Mouse (Mus musculus): ENCODE data around the gene Nufip1.
"Not testable (repeated sequence)": the region's sequence is repeated elsewhere in the genome, so short reads cannot be mapped to it uniquely, and the experiment has no call there.

The Nufip1 gene

DNA sequence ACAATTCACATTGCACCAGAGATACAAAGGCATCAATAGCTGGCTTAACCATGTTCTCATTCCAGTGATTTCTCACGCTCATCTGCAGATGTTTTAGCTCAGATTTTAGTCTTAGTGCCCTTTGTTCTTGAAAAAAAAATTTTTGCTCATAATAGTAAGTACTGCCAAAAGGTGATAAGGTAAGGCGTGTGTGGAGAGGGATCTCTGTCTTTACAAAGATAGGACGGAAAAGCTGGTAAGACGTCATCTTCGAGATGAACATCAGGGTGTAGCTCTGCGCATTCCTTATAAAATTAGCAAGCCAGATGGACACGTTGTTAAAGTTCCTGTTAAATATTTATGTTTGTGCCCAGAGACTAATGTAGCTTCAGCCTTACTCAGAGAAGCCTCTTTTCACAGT lies 35.2 kb downstream of the Nufip1 start:
- DNase-seq = no peak

DNA sequence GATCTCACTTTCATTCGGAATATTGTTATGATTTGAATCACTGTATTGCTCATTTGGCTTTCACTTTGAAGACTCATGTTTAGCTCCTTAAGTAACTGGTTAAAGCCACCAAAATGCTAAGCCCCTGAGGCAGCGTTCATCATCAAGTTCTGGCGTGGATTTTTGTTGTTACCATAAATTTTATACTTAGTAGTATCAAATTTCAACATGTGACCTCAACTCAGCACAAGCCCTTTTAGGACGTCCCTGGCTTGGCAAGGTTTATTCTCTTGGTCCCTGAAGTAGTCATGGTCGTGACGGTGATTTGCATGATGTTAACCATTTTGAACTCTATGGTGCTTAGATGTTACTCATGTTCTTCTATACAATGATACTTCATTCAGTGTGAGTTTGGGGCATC lies 36.4 kb downstream of the Nufip1 start:
- no peak for DNase-seq

DNA sequence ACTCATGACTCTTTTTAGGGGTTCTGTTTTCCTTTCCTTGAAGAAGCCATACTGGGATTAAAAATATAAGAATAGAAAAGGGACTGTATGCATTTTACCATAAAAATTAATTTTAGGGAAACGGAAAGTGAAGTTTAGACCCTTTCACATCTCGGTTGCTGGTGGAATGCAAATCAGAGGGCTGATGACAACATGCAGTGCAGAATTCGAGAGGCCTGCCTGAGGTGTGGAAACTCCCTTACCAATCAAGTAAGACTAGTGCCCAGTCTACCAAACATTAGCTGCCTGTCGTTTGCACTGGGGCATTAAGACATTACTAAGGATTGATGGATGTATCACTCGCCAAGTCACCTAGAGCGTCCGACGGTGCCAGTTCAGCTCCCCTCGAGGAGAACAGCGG lies 37.6 kb downstream of the Nufip1 start:
- no peak for DNase-seq

DNA sequence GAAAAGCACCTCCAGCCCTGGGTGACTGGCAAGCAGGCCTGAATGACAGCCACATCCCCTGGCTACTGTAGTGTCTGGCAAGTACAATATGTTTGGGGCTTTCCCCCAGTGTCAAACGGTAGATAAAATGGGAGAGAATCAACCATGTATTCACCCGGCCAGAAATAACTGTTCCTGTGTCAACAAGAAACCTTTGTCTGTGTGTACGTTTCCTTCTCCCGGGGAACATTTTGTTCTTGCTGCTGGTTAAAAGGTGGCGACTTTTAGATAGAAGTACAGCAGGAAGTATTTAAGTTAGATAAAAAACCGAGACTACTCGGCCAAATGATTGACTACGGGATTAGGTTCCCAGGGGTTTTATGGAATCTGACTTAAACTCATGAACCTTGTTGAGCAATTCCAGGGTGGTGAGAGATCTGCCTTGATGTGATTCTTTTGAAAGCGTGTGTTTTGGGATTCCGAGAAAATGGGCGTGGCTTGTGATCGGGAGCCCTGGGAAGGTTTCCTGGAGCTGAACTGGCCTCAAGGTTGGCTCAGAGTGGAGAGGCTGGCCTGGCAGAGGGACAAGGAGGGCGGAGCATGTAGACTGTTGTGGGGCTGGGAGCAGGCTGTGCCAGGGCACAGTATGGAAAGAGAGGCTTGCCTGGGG lies 39.0 kb downstream of the Nufip1 start:
- peak; percentile 49 for DNase-seq

DNA sequence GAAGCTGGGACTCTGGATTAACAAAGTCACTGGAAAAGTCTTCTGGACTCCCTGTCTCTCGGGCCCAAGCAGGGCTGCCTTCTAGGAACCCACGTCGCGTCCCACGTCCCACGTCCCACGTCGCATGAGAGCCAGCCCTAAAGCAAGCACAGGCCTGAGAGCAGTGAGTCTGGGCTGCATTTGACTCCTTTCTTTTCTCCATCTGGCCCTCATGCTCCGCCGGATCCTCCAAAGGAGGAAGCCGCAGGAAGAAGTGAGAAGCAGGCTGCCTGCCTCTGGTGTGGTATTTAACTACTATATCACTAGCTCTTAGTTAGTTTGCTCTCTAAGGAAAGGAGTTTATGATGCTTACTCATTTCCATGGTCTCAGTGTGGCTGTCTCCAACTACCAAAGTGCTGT lies 39.8 kb downstream of the Nufip1 start:
- DNase-seq = no peak

DNA sequence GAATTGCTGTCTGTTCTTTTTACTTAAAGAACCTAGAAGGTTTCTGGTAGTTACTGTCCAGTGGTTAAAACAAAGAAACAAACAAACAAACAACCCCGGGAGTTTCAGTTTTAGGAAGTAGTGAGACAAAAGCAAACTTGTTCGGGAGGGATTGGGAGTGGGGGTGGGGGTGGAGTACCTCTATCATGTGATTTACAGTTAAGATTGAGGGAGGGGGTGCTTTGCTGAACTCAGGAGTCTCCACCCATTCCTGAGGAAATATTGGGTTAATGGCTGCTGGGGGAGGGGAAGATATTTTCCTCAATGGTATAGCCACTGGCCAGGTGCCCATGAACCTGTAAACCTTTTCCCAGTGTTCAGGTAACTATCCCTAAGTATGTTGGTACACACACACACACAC lies 40.3 kb downstream of the Nufip1 start:
- no peak for DNase-seq

DNA sequence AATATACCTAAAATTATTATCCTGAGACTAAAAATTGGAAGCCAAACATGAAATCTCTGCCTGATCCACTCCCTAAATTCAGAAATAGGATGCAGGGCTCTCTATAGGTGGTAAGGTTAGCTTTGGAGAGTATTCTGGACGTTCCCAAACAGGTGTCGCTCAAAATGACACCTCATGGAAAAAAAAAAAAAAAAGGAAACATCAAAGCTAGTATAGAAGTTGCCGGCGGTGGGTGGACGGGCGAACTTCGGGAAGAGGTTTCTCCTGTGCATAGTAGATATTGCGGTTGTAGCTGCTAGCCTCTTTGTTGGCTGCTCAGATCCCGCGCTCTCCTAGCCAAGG lies 41.1 kb downstream of the Nufip1 start:
- no peak for DNase-seq

DNA sequence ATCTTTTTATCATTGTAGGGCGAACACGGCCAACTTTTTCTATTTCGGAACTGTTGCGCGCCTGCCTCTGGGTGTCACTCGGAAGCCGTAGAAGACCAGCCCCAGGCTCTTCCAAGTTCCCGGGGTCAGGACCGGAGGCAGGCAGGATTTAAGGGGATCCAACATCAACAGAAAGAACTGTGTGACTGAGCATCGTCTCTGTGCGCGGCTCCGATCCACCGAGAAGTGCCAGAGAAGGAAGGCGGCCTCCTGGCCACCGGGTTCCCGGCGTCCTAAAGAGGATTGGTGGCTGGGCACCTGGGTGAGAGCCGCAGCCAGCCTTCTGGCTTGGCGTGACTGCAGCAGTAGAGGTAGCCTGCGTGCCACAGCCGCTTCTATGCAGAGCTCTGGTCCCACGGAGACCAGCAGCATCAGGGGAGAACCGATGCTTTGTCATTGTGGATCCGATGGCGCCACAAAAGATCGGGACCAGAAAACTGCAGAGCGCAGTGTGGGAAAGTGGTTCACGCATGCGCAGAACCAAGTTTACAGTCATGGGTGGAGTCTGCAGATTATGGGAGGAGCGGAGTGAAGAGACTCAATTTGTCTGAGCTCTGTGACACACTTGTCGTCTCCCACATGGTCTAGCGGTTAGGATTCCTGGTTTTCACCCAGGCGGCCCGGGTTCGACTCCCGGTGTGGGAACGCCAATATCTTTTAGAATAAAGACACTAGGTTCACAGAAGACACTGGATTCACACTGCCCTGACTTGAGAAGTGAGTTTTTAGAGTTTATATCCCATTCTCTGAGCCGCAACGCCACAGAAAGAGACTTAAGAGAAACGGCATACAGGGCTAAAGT lies 41.7 kb downstream of the Nufip1 start:
- peak; percentile 94 for DNase-seq

DNA sequence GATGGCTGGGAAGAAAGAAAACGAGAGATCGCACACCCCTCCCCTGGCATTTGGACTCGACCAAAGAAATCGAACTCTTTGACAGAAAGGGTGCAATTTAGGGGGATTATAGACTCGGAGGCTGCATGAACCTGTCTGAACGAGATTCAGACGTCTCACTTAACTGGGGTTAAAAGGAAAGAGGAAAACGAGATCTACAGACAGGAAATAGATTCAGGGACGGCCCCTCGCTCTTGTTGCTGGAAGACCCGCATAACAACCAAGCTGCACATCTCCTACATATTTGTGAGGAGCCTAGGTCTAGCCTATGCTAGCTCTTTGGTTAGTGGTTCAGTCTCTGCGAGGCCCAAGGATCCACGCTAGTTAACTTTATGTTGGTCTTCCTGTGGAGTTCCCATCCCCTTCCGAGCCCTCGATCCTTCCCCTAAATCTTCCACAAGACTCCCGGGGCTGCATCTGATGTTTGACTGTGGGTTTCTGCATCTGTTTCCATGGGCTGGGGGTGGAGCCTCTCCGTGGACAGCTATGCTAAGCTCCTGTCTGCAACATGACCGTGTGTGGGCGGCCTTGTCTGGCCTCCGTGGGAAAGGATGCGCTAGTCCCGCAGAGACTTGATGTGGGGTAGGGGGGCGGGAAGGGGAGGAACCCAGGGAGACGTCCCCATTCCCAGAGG lies 42.4 kb downstream of the Nufip1 start:
- DNase-seq = peak; percentile 38

DNA sequence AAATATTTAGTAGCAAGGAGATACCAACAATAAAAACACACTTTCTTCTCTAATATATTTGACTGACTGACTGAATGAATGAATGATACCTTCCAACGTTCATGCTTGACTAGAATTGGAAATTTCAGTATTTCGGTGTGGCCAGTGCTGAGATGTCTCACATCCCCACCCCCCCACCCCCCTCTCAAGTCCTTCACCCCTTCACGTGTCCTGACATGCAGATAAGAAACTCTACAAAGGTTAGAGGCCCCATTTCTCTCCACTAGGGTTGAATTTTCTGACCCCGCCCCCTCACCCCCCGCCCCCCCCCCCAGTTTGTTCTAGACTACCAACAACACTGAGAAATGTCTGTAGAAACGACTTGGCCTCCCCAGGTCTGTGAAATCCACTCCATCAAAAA lies 43.1 kb downstream of the Nufip1 start:
- DNase-seq = no peak

DNA sequence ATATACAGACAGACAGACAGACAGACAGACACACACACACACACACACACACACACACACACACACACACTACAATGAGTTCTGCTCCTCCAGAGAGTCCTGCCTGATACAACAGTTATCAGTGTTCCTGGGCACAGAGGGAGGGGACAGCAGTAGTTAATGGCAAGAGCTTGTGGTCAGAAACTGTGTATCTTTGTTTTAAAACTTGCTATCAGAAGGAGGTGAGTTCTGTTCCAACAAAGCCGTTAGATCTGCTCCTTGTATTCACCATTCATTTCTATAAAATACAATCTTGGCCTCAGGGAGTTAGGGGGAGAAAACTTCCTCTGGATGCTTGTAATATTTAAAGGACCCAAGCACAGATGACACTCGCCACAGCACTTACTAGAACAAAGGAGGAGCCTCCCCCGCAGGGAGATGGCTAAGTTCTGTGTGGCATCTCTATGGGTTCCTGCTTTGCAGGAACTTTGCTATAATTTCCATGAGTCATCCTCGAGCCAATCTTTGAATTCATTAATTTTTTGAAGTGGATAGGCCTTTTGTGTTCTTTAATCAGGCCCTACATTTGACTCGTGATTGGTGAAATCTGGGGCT lies 47.6 kb downstream of the Nufip1 start:
- DNase-seq = no peak

DNA sequence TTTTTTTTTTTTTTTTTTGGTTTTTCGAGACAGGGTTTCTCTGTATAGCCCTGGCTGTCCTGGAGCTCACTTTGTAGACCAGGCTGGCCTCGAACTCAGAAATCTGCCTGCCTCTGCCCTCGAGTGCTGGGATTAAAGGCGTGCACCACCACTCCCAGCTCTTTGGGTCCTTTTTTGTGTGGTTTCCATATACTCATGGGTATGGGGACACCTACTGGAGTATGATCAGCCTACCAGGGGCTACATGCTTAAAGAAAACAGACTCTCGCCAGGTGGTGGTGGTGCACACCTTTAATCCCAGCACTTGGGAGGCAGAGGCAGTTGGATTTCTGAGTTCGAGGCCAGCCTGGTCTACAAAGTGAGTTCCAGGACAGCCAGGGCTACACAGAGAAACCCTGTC lies 49.9 kb downstream of the Nufip1 start:
- not testable (repeated sequence) for DNase-seq

DNA sequence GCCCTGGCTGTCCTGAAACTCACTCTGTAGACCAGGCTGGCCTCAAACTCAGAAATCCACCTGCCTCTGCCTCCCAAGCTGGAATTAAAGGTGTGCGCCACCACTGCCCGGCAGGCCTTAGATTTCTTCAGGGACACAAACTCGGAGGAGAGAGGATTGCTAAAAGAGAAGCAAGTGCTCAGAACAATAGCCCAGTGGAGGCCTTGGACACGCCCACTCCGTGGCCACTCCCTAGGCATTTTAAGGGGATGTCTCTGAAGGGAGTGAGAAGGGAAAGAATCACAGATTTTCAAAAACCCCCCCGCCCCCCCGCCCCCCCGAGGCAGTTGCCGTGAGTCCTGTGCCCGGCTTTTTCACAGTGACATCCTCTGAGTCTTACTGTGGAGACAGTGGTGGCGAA lies 53.5 kb downstream of the Nufip1 start:
- no peak for DNase-seq

DNA sequence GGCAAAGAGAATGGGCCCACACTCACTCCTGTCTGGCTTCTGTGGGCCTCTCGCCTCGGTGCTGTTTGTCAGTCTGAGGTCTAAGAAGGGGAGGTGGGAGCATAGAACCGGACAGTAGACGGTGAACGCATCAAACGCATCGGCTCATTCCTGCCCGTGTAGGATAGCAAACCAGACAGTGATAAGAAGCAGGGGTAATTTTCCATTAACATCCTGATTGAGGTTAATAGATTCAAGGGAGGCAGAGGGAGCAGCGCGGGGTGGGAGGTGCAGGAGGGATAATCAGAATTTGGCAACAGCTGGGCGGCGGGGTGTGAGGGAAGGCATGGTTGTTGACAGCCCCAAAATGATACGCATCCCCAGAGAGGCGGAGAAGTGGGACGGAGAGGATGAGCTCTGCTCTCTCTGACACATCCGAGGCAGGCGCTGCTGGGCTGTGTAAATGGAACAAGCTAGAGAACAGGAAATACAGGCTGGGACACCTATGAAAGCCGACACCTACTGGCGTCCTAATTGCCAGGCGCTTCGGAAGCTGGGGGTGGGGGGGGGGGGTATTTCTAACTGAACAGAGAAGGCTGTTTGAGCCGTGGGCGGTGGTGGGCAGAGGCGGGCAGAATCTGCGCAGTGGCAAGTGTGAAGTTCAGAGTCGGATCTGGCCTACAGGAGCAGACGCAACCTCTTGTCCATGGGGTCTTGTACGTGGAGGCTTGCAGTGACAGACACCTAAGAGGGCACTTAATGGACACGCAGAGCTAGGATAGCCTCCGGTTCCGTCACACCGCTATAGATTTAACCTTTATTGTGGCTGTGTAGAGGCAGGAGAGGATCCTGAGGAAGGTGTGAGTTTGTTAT lies 54.4 kb downstream of the Nufip1 start:
- DNase-seq = no peak

DNA sequence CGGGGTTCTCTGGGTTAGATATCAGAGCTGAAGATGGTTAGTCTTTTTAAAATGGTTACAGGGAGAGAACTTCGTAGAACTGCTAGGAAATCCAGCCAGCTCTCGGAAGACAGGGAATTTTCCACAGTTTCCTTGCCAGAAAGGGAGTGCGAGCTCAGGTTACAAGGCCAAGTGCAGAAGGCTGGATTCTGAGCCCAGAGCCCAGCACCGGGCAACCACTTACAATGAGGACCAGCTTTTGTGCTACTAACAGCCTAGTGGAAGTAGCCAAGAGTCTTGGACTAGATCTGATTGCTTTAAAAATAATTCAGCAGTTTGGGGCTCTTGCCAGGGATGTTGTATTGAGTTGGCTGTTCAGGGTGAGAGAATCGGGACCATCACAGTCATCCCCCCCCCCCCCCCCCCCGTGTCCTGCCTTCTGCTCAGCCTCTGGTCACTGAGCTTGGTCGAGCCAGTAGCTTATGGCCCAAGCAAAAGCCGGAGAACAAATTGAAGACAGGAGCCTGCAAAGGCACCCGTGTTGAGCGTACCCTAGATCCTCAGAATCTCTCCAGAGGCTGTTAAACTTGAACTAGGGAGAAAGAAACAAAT lies 59.3 kb downstream of the Nufip1 start:
- DNase-seq = no peak

DNA sequence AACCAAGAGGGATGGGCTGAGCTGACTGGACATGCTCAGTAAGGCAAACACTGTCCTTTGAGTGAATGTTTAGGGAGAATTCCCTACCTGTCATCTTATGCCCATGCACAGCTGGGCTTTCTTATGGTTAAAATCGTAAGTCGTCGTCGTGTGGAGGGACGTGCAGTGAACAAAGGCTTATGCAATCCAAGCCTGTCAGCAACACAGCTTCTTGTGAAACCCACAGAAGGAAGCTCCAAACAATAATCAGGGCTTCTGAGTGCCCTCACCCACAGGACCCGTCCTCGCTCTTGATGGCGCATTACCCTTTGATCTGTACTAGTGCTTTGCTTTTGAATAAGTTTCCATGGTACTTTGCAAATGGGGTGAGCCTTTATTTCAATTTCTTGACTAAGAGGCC lies 60.6 kb downstream of the Nufip1 start:
- DNase-seq = no peak

DNA sequence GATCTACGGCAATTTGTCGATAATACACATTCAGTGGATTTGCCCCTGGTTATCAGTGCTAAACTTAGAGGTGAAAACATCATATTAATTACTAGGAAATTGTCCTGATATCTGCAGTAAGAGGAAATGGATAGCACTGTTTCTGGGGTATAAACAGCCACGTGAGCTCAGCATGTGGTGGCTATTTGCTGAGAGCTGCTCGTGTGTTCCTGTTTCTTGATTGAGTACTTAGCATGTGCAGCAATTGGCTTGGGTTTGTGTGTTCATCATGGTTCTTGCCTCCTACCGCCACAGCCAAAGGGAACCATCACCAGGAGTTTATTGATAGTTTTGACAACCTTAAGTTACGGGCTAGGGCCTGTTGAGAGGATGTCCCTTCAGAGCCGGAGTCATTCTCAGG lies 63.6 kb downstream of the Nufip1 start:
- no peak for DNase-seq

DNA sequence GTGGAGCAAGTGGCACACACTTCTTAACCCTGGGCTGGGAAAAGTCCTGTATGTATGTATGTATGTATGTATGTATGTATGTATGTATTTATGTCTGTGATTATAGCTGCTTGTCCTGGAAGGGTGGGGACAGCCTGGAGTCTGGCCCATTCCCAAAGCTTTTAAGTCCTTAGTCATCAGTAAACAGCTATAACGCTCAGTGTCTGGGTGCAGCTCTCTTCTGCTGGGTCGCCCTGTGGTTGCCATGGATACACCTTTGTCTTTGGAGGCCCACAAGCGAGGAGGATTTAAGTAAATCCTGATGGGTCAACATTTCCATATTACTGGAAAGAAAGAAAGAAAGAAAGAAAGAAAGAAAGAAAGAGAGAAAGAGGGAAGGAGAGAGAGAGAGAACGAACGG lies 65.1 kb downstream of the Nufip1 start:
- DNase-seq = no peak

DNA sequence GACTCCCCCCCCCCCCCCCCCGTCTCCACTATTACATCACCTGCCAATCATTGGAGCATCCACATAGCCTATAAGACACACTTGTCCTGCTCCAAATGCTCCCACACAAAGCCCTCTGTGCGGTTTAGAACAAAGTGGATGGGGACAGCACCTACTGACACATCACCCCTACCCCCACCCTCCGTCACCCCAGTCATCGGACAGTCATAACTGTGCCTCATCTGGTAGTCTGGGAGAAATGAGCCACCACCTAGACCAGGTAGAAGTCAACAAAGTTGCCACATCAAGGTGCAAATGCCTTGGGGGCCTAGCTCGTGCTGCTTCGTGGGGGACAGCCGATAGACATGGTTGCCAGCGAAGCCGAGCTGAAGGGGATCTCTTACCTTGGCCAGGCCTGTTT lies 66.5 kb downstream of the Nufip1 start:
- DNase-seq = no peak

DNA sequence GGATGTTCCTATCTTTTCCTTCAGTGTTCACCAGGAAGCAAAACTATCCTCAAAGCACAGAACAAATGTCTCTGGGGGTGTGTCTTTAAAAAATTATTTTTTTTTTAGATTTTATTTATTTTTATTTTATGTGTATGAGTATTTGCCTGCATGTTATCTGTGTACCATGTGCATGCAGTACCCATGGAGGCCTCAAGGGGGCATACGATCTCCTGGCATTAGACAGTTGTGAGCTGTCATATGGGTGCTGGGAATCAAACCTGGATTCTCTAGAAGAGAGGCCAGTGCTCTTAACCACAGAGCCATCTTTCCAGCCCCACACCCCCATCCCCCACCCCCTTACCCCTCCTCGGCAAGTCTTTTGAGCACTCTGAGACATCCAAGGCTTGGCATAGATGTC lies 67.8 kb downstream of the Nufip1 start:
- DNase-seq = no peak

DNA sequence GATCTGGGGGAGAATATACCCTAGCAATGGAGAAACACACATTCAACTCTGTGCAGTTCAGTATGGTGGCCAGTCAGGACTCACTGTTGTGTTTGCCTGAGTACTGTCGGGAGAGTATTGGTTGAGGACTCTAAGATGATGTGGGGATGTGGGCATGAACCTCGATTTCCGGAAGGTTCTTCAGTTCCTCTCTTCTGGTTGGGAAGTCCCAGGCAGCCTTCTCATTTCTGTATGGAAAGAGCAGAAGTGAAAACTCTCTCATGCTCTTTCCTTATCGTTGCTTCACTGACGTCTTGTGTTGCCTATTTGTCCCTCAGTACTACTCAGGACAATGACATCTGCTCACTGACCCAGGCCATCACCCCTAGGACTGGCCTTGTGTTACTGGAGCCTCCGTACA lies 68.7 kb downstream of the Nufip1 start:
- DNase-seq = no peak

DNA sequence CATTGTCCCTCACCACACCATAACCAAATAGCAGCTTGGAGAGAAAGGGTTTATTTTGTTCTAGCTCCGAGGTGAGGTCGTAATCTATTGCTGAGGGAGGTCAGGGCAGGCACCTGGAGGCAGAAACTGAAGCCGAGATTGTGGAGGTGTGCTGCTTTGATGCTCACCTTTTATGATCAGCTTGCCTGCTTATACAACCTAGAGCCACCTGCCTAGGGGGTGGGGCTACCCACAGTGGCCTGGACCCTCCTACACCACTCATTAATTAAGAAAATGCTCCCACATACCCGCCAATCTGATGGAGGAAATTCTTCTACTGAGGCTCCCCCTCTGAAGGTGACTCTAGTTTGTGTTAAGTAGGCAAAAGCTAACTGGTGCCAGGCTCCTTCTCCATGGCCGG lies 74.7 kb downstream of the Nufip1 start:
- no peak for DNase-seq

DNA sequence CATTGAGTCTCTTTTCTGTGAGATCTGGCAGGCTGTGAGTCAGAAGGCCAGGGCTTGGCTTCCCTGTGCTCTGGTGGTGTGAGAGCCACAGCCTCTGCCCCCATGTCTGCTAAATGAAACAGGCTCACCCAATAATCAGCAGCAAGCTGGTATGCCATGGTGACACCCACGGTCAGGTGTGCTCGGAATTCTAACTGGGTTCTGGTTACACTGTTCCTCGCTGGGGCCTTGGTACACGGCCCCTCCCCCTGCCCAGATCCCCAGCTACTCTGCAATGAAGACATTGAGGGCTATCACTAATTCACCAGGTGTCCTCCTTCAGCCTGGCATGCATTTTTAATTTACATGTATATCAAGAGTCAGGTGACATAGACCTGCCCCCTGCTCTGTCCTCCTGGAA lies 75.6 kb downstream of the Nufip1 start:
- DNase-seq = no peak

Data from cerebellum, adult 11-12 months (tissue).